Comparison of ENCODE assay signal across 26 mouse cellular contexts in genomic region chr5:92967906-92968305, GRCm38 (mm10).
"Had no signal": no experiment of that assay in that cellular context is flagged by ENCODE, and none has a peak within 500 bp of the region (broad histone marks: within the 10 kb centered on the region; RNA-seq: fewer than 3 reads in every experiment).

No protein-coding gene starts in this region.

- H3K9ac ChIP-seq: embryonic facial prominence, embryonic 12.5 days; embryonic facial prominence, embryonic 13.5 days; embryonic facial prominence, embryonic 15.5 days; forebrain, embryonic 12.5 days; forebrain, embryonic 13.5 days; forebrain, embryonic 15.5 days; forebrain, postnatal 0 days had no signal

- H3K27ac ChIP-seq: embryonic facial prominence, embryonic 10.5 days; embryonic facial prominence, embryonic 12.5 days; embryonic facial prominence, embryonic 13.5 days; embryonic facial prominence, embryonic 15.5 days; forebrain, embryonic 10.5 days; forebrain, embryonic 12.5 days; forebrain, embryonic 13.5 days; forebrain, embryonic 15.5 days; gastrocnemius, adult 2 months; heart, adult 2 months had no signal

- H3K27me3 ChIP-seq: embryonic facial prominence, embryonic 12.5 days; embryonic facial prominence, embryonic 13.5 days; embryonic facial prominence, embryonic 15.5 days; forebrain, embryonic 12.5 days; forebrain, embryonic 13.5 days; forebrain, embryonic 15.5 days had no signal

- H3K4me2 ChIP-seq: embryonic facial prominence, embryonic 12.5 days; embryonic facial prominence, embryonic 13.5 days; embryonic facial prominence, embryonic 15.5 days; forebrain, embryonic 12.5 days; forebrain, embryonic 13.5 days; forebrain, embryonic 15.5 days had no signal

- DNase-seq: cerebellum, adult 8-10 months; cerebellum, adult 9-10 months; cerebellum, adult 9-11 months; cerebellum, postnatal 10 days; cerebellum, postnatal 14 days; cerebellum, postnatal 25 days; cerebellum, postnatal 36 days; embryo, embryonic 11 days; forebrain, postnatal 0 days; gastrocnemius, adult 2 months; gastrocnemius, postnatal 10 days; gastrocnemius, postnatal 14 days; gastrocnemius, postnatal 25 days; gastrocnemius, postnatal 36 days; heart, adult 11 months; heart, adult 18-20 months; heart, adult 2 months had no signal

- H3K4me3 ChIP-seq: embryonic facial prominence, embryonic 10.5 days; embryonic facial prominence, embryonic 12.5 days; embryonic facial prominence, embryonic 13.5 days; embryonic facial prominence, embryonic 15.5 days; erythroblast, embryonic 14.5 days; forebrain, embryonic 10.5 days; forebrain, embryonic 12.5 days; forebrain, embryonic 13.5 days; forebrain, embryonic 15.5 days; gastrocnemius, adult 2 months; heart, adult 2 months had no signal

- H3K9me3 ChIP-seq: embryonic facial prominence, embryonic 10.5 days; embryonic facial prominence, embryonic 12.5 days; embryonic facial prominence, embryonic 13.5 days; embryonic facial prominence, embryonic 15.5 days; forebrain, embryonic 10.5 days; forebrain, embryonic 12.5 days; forebrain, embryonic 13.5 days; forebrain, embryonic 15.5 days had no signal

- H3K4me1 ChIP-seq: forebrain, embryonic 10.5 days; forebrain, embryonic 12.5 days; forebrain, embryonic 13.5 days; forebrain, embryonic 15.5 days had no signal

- H3K36me3 ChIP-seq: embryonic facial prominence, embryonic 13.5 days; embryonic facial prominence, embryonic 15.5 days; forebrain, embryonic 15.5 days had no signal
